Mouse (Mus musculus): ENCODE data around the gene Lce1m.

DNA sequence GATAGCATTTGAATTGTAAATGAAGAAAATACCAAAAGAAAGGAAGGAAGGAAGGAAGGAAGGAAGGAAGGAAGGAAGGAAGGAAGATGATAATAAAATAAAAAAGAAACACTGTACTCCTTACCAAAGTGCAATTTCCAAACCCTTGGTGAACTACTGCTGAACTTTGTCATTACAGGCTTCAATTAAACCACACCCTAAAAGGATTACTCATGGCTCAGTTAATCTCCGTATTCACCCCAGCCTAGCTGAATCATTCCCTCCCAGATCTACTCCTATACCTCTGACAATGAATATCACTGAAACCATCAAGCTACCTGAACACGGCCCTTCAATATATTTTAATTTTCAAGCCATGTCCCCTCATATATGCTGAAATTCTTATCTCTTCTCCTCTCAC, 40.4 kb downstream of the Lce1m start:
- TF ChIP-seq CTCF (IDR thresholded peaks at IDR 0.05; ENCODE audit: insufficient read depth, low read length), result no peak
- no peak for TF ChIP-seq POLR2A (IDR thresholded peaks at IDR 0.05; ENCODE audit: borderline replicate concordance, extremely low read depth, low read depth, low read length)
